Mouse (Mus musculus) kidney, embryonic 14.5 days (tissue): ENCODE results near the gene Tmc4. TPM values are rescaled to one million over a fixed set of nuclear protein-coding genes. Genes with fewer than 3 reads are reported as not detected.

Experiments
- ATAC-seq: fragments of 200-750 bp; cut with Nextera tagmentation; 2 replicates; pipeline ENCODE4 v1.8.0; 2017; ENCODE audit warnings: moderate number of reproducible peaks, mild to moderate bottlenecking, moderate TSS enrichment, moderate library complexity; ENCODE audit not compliant: low FRiP score, low TSS enrichment
- H3K27ac ChIP-seq: fragments of 300-500 bp; sonication (generic); 2 replicates; pipeline ENCODE4 v1.5.1; 2014; ENCODE audit warnings: low read depth, mild to moderate bottlenecking, low read length, moderate library complexity, mixed read lengths
- H3K27me3 ChIP-seq: fragments of 300-500 bp; sonication (generic); 2 replicates; pipeline ENCODE4 v1.6.1; 2014; ENCODE audit warnings: mild to moderate bottlenecking, low read length; ENCODE audit not compliant: control insufficient read depth, insufficient read depth
- H3K36me3 ChIP-seq: fragments of 300-500 bp; sonication (generic); 2 replicates; pipeline ENCODE4 v1.6.1; 2014; ENCODE audit warnings: low read length, mixed read lengths; ENCODE audit not compliant: control insufficient read depth, insufficient read depth
- H3K4me1 ChIP-seq: fragments of 300-500 bp; sonication (generic); 2 replicates; pipeline ENCODE4 v1.6.1; 2014; ENCODE audit warnings: low read length, mixed read lengths; ENCODE audit not compliant: control insufficient read depth, insufficient read depth
- H3K4me2 ChIP-seq: fragments of 300-500 bp; sonication (generic); replicated peaks from 2 replicates; pipeline ENCODE4 v1.6.1; 2014; ENCODE audit warnings: low read depth, mild to moderate bottlenecking, low read length
- H3K4me3 ChIP-seq: fragments of 300-500 bp; sonication (generic); 2 replicates; pipeline ENCODE4 v1.5.1; 2014; ENCODE audit warnings: mild to moderate bottlenecking, low read length
- H3K9ac ChIP-seq: fragments of 300-500 bp; sonication (generic); 2 replicates; pipeline ENCODE4 v1.6.1; 2014; ENCODE audit warnings: low read depth, mild to moderate bottlenecking, low read length, moderate library complexity
- H3K9me3 ChIP-seq: fragments of 300-500 bp; sonication (generic); 2 replicates; pipeline ENCODE4 v1.6.1; 2016; ENCODE audit warnings: low read length; ENCODE audit not compliant: control insufficient read depth
- WGBS: fragments of 180-500 bp; shearing (Covaris S2); extraction: QIAGEN DNeasy Blood & Tissue Kit; methylation state at CpG from one replicate; pipeline ENCODE4 v1.1.7; 2014; 5-methylcytosine and 5-hydroxymethylcytosine counted together
- polyA plus RNA-seq: library from polyadenylated mRNA; unstranded; fragments of >200 nt; fragmentation: Nextera tagmentation; extraction: Ambion mirVana; gene quantifications from 2 replicates; pipeline ENCODE4 v1.2.1, GENCODE M21; 2014

The Tmc4 gene
- polyA plus RNA-seq, 1 experiment from 2014 or later, result 19.9 TPM

DNA sequence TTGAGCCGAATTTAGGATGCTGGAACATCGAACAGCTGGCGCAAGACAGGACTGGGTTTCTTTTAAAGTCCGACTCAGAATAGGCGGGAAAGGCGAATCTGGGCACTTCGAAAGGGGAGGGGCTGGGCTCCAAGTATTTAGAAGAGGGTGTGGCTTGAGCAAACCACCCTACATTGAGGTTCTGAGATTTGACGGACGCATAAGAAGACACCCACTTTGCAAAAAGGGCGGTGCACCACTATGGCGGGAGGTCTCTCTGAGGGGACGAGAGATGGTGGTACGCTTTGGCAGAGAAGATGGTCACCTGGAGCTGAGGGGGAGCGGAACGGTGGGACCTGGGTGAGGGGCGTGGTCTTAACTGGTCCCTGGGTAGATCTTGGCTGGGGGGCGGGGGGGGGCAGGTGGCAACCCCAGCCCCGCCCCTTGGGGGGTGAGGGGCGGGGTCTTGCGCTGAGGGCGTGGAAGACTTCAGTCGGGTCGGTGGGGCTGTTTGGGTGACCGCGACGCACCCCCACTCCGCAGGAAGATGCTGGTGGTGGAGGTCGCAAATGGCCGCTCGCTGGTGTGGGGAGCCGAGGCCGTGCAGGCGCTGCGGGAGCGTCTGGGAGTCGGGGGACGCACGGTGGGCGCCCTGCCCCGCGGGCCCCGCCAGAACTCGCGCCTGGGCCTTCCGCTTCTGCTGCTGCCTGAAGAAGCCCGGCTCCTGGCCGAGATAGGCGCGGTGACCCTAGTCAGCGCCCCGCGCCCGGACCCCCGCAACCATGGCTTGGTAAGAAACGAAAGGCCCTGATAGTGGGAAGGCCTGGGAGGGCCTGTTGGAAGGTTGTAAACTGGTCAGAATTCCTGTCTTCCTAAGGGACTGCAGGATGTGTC, 17.0 kb upstream of the Tmc4 start:
- WGBS, result under 1% methylated on average over 40 of the region's 55 CpGs
- H3K4me2 ChIP-seq, result peak overlapping the region; percentile 81

DNA sequence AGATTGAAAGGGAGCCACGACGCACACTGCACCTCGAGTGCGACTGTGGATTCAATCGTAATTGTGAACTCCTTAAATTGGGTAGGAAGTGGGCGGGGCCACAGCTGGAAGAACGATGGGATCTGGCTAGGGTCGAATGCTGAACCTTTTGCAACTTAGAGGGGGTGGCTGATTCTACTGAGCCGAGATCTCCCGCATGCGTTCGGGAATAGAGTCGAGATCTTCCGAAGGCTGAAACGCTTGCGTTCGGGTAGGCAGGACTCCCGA, 16.4 kb upstream of the Tmc4 start:
- peaks cover 15% of the 10 kb centered on the region for H3K4me1 ChIP-seq
- peaks cover 35% of the 10 kb centered on the region for H3K36me3 ChIP-seq
- WGBS, result 0% methylated on average over 18 of the region's 18 CpGs
- H3K4me3 ChIP-seq, result peak overlapping the region; percentile 79
- no peaks in the 10 kb centered on the region for H3K9me3 ChIP-seq
- no peaks in the 10 kb centered on the region for H3K27me3 ChIP-seq
- peak overlapping the region; percentile 89 for H3K9ac ChIP-seq
- H3K4me2 ChIP-seq, result peak overlapping the region; percentile 81
- H3K27ac ChIP-seq, result peak overlapping the region; percentile 94
- ATAC-seq, result no peak

More for the DNA sequence above, 17.0 kb upstream of the Tmc4 start:
- Histone ChIP-seq H3K27me3 (no peaks in the 10 kb centered on the region), H3K36me3 (peaks cover 37% of the 10 kb centered on the region), H3K27ac (peak overlapping the region; percentile 94), H3K9me3 (no peaks in the 10 kb centered on the region), H3K4me3 (peak overlapping the region; percentile 79), H3K4me1 (peaks cover 15% of the 10 kb centered on the region), H3K9ac (peak overlapping the region; percentile 89)
- ATAC-seq, result peak; percentile 77

DNA sequence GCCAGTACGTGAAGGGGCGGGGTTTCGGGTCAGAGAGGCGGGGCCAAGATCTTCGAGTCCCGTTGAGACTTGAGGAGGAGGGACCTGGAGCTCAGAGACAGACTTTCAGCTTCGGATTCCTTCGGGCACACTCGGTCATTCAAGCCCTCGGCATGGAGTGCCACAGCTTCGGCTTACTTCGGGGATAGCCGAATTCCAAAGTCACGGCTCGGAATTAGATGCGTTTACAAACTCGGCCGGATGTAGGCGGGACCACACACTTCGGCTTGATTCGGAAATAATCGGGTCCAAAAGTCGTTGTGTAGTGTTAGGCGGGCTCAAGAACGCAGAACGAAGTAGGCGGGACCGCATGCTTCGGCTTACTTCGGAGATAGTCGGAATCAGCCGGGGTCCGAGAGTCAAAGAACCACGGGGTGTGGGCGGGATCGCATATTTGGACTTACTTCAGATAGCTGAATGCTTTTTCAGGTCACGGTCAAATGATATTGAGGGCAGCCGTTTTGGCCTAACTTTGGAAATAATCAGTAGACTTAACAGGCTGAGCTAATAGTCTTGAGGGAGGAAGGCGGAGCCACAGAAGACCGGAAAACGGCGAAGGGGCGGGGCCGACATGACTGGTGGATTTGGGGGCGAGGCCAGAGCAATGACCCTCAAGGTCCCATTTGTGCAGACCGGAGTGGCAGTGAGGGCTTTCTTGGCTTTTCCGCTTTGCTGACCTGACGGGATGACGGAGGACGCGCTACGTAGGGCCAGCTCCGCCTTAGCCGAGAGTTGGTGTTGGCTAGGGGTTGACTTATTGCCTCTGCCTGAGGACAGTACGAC, 15.8 kb upstream of the Tmc4 start, which contains the start of gene Mboat7:
Gene Mboat7, minus strand, starts transcription at position 537 of the 822 bp plus-strand sequence.
- WGBS, result under 1% methylated on average over 55 of the region's 55 CpGs
- no peaks in the 10 kb centered on the region for H3K27me3 ChIP-seq
- ATAC-seq, result peak; percentile 91
- H3K4me2 ChIP-seq, result peak within 1 kb of the TSS; percentile 81
- peak within 1 kb of the TSS; percentile 89 for H3K9ac ChIP-seq
- H3K4me3 ChIP-seq, result peak within 1 kb of the TSS; percentile 79
- H3K36me3 ChIP-seq, result peaks cover 34% of the 10 kb centered on the region
- no peaks in the 10 kb centered on the region for H3K9me3 ChIP-seq
- peak within 1 kb of the TSS; percentile 94 for H3K27ac ChIP-seq
- H3K4me1 ChIP-seq, result peaks cover 15% of the 10 kb centered on the region

DNA sequence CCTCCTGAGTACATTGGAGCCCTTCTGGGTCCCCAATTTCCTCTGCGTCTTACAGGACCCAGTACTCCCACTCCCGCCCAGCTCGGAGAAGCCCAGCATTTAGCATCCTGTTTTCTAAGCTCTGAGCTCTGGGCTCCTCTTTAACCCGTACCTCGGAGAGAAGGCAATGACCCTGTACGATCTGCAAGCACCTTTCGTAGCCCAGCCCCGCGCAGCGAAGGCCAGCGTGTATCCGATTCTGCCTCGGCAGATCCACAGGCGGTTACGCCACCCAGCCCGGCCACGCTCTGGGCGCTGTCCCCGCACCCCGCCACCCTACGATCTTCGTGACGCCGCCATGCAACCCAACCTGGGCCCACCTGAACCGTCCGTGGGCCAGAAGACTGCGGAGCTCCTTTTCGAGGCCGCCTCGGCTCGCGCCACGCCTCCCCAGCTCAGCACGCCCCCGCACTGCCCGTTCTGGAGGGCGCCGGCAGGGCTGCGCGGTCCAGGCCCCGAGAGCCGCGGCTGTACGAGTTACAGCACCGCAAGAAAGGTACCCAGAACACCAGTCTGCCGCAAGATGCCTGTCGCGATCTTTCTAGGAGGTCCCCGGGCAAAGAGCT, 15.1 kb upstream of the Tmc4 start, which contains the start of gene Tsen34:
Gene Tsen34, plus strand, starts transcription at position 482 of the 605 bp plus-strand sequence.
- H3K4me1 ChIP-seq, result peaks cover 15% of the 10 kb centered on the region
- peak; percentile 63; the same call in 1 of the 2 replicates for ATAC-seq
- H3K27me3 ChIP-seq, result no peaks in the 10 kb centered on the region
- under 1% methylated on average over 49 of the region's 49 CpGs for WGBS
- peak within 1 kb of the TSS; percentile 94 for H3K27ac ChIP-seq
- peak within 1 kb of the TSS; percentile 89 for H3K9ac ChIP-seq
- peak within 1 kb of the TSS; percentile 81 for H3K4me2 ChIP-seq
- peak within 1 kb of the TSS; percentile 79 for H3K4me3 ChIP-seq
- no peaks in the 10 kb centered on the region for H3K9me3 ChIP-seq
- H3K36me3 ChIP-seq, result peaks cover 31% of the 10 kb centered on the region

DNA sequence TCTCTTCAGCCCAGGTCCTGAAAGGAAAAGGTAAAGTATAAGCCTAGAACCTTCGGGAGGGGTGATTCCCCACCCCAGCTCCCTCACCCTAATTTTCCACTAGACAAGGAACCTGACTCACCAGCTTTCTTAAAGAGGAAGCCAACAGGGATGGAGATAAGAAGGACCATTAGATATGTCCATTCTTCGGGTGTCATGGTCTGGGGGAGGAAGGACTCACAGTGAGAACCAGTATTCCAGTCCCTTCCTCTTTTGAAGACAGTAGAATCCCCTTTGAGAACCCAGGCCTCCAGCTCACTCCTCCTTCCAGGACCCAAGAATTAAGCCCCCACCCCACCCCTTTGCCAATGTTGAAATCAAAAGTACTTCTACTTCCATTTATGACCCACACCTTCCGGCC, 14.6 kb upstream of the Tmc4 start:
- Histone ChIP-seq H3K27me3 (no peaks in the 10 kb centered on the region), H3K4me1 (peaks cover 15% of the 10 kb centered on the region), H3K4me2 (peak overlapping the region; percentile 81), H3K4me3 (peak overlapping the region; percentile 79), H3K9me3 (no peaks in the 10 kb centered on the region), H3K36me3 (peaks cover 34% of the 10 kb centered on the region; the same call in 1 of the 2 replicates), H3K27ac (0 out of 2 replicates have a peak overlapping the region, but pooled peaks have one; percentile 94), H3K9ac (peak overlapping the region; percentile 89)
- ATAC-seq, result no peak
- 19% methylated on average over 3 of the region's 3 CpGs for WGBS

DNA sequence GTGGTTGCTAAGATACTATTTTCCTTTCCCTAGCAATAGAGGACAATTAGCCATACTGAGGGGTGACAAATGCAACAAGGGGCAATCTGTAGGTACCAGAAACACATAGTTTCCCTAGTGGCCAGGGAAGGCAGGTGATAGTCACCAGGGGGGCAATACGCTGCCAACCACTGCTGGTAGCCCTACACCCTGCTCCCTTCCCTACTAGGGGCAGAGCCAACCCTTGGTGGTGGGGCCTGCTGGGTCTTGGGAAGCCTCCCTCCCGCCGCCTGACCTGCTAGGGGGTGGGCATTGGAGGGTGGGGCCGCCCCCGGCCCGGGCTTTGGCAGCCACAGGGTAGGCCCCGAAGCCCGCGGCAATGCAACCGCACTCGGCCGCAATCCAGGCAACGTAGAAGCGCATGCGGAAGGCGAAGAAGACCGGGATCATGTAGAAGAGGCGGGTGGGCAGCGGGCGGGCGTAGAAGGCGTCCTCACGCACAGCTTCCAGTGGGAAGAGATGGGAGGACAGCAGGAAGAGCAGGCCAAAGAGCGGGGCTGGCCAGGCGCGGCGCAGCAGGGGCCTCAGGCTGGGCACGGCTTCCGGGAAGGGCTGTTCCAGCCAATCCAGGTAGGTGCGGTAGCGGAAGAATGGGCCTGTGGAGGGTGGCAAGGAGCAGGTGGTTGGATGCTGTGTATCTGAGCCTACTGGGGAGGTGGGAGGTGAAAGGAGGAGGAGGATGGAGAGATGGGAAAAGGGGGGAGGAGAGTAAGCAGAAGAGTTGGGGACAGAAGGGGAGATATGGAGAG, 8.2 kb upstream of the Tmc4 start:
- ATAC-seq, result no peak
- Histone ChIP-seq H3K4me1 (no peaks in the 10 kb centered on the region), H3K9ac (no peak overlapping the region), H3K27ac (no peak overlapping the region), H3K36me3 (peaks cover 47% of the 10 kb centered on the region; the same call in 1 of the 2 replicates), H3K9me3 (no peaks in the 10 kb centered on the region), H3K4me3 (no peak overlapping the region), H3K4me2 (no peak overlapping the region), H3K27me3 (no peaks in the 10 kb centered on the region)
- 86% methylated on average over 31 of the region's 31 CpGs for WGBS

DNA sequence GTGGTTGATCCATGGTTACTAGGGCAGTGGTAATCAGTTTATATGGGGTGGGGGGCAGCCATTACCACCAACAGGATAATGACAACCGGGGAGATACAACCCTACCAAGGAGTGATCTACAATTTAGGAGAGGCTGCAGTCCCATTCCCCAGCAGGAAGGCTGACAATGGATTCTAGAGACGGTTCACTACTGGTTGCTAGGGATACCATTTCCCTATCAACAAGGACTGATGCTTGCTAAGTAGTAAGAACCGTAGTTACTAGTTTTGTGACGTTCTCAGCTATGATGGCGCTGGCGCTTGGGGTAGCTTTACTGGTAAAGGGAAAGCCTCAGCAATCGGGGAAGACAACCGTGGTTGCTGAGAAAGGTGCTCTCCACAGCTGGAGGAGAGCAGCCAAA, 7.3 kb upstream of the Tmc4 start:
- H3K36me3 ChIP-seq, result peaks cover 47% of the 10 kb centered on the region; the same call in 1 of the 2 replicates
- ATAC-seq, result no peak
- WGBS, result 89% methylated on average over 8 of the region's 8 CpGs
- no peaks in the 10 kb centered on the region for H3K27me3 ChIP-seq
- H3K27ac ChIP-seq, result no peak overlapping the region
- no peaks in the 10 kb centered on the region for H3K9me3 ChIP-seq
- H3K9ac ChIP-seq, result no peak overlapping the region
- H3K4me1 ChIP-seq, result no peaks in the 10 kb centered on the region
- H3K4me3 ChIP-seq, result no peak overlapping the region
- no peak overlapping the region for H3K4me2 ChIP-seq

DNA sequence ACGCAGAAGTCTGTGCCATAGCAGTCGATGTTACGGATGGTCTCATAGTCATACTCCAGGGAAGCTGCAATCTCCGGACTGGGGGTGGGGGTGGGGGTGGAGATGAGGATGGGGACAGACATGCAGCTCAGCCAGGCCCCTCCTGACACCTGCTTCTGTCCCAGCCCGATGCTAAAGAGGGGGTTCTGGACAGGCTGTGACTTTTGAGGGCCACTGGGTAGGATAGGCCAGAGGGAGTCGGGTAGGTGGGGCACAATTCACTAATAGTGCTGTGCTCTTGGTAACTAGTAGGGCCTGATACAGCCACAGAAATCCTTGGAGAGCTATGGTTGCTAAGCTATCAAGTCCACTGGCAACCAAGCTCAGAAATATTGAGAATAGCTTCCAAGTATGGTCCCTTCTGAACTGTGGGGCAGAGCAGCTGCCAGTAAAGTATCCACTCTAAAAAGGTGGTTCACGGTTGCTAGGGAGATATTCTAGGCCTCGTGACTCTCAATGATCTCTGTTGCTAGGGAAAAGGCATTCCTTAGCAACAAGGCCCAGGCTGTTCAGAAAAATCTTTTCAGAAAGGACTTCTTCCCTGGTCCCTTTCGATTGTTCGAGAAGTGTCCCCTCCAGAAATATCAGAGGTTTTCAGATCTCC, 6.7 kb upstream of the Tmc4 start:
- H3K27me3 ChIP-seq, result no peaks in the 10 kb centered on the region
- no peak overlapping the region for H3K27ac ChIP-seq
- H3K4me3 ChIP-seq, result no peak overlapping the region
- H3K9ac ChIP-seq, result no peak overlapping the region
- ATAC-seq, result no peak
- no peaks in the 10 kb centered on the region for H3K4me1 ChIP-seq
- H3K4me2 ChIP-seq, result no peak overlapping the region
- 88% methylated on average over 10 of the region's 10 CpGs for WGBS
- H3K9me3 ChIP-seq, result no peaks in the 10 kb centered on the region
- H3K36me3 ChIP-seq, result peaks cover 47% of the 10 kb centered on the region; the same call in 1 of the 2 replicates
